Mouse (Mus musculus) hindbrain, embryonic 14.5 days (tissue): ENCODE measurements at regions not wholly inside any gene's neighbourhood (a gene's known extent, or its start where the extent isn't known, plus 50 kb on each side); places are given as distances from the start of the nearest gene placed in this dataset.

Source experiments
- ATAC-seq: fragments of 200-750 bp; cut with Nextera tagmentation; 2 replicates; pipeline ENCODE4 v1.8.0; 2017; ENCODE audit warnings: moderate number of reproducible peaks, mild to moderate bottlenecking, moderate TSS enrichment, moderate library complexity; ENCODE audit not compliant: low FRiP score
- DNase-seq: peaks from one replicate; pipeline ENCODE4 v3.0.0-alpha.2; 2015; ENCODE audit warnings: low spot score
- H3K27ac ChIP-seq: fragments of 300-500 bp; sonication (generic); 2 replicates; pipeline ENCODE4 v1.5.1; 2014; ENCODE audit warnings: mild to moderate bottlenecking, moderate library complexity
- H3K27me3 ChIP-seq: fragments of 300-500 bp; sonication (generic); 2 replicates; pipeline ENCODE4 v1.6.1; 2014; ENCODE audit warnings: mild to moderate bottlenecking, low read length, mixed read lengths; ENCODE audit not compliant: control insufficient read depth, insufficient read depth
- H3K36me3 ChIP-seq: fragments of 300-500 bp; sonication (generic); replicated peaks from 2 replicates; pipeline ENCODE4 v1.6.1; 2014; ENCODE audit not compliant: control insufficient read depth, insufficient read depth
- H3K4me1 ChIP-seq: fragments of 300-500 bp; sonication (generic); replicated peaks from 2 replicates; pipeline ENCODE4 v1.6.1; 2014; ENCODE audit warnings: antibody characterized with exemption, low read length, mixed read lengths; ENCODE audit not compliant: control insufficient read depth, insufficient read depth
- H3K4me2 ChIP-seq: fragments of 300-500 bp; sonication (generic); replicated peaks from 2 replicates; pipeline ENCODE4 v1.6.1; 2014; ENCODE audit warnings: mild to moderate bottlenecking, moderate library complexity
- H3K4me3 ChIP-seq: fragments of 300-500 bp; sonication (generic); replicated peaks from 2 replicates; pipeline ENCODE4 v1.5.1; 2014; ENCODE audit warnings: mild to moderate bottlenecking, low read length
- H3K9ac ChIP-seq: fragments of 300-500 bp; sonication (generic); 2 replicates; pipeline ENCODE4 v1.6.1; 2014
- H3K9me3 ChIP-seq: fragments of 300-500 bp; sonication (generic); 2 replicates; pipeline ENCODE4 v1.6.1; 2016; ENCODE audit warnings: low read length; ENCODE audit not compliant: control insufficient read depth
- WGBS: fragments of 180-500 bp; shearing (Covaris S2); extraction: QIAGEN DNeasy Blood & Tissue Kit; methylation state at CpG from one replicate; pipeline ENCODE4 v1.1.7; 2014; 5-methylcytosine and 5-hydroxymethylcytosine counted together

- Histone ChIP-seq H3K27me3 (no peaks in the 10 kb centered on the region), H3K27ac (no peak overlapping the region), H3K9ac (no peak overlapping the region), H3K4me2 (no peak overlapping the region), H3K9me3 (no peaks in the 10 kb centered on the region), H3K4me3 (no peak overlapping the region), H3K36me3 (no peaks in the 10 kb centered on the region), H3K4me1 (no peaks in the 10 kb centered on the region)
- ATAC-seq, result peak; percentile 71; the same call in 1 of the 2 replicates
- no peak for DNase-seq
- 84% methylated on average over 3 of the region's 3 CpGs for WGBS
These were observed 311.4 kb upstream of the Cdyl start for GRCm38 (mm10) chr13:35348283-35348682.

GRCm38 (mm10) chr13:35359345-35359744 lies 300.3 kb upstream of the Cdyl start:
- WGBS, result 85% methylated on average over 3 of the region's 3 CpGs
- H3K4me1 ChIP-seq, result no peaks in the 10 kb centered on the region
- no peak for ATAC-seq
- H3K4me3 ChIP-seq, result no peak overlapping the region
- no peak for DNase-seq
- no peaks in the 10 kb centered on the region for H3K9me3 ChIP-seq
- no peak overlapping the region for H3K27ac ChIP-seq
- no peak overlapping the region for H3K9ac ChIP-seq
- H3K36me3 ChIP-seq, result no peaks in the 10 kb centered on the region
- H3K4me2 ChIP-seq, result no peak overlapping the region
- no peaks in the 10 kb centered on the region for H3K27me3 ChIP-seq

- DNase-seq (no peak), ATAC-seq (no peak)
- H3K4me2 ChIP-seq, result no peak overlapping the region
- H3K9ac ChIP-seq, result no peak overlapping the region
- H3K4me1 ChIP-seq, result no peaks in the 10 kb centered on the region
- WGBS, result 92% methylated on average over 2 of the region's 2 CpGs
- no peak overlapping the region for H3K27ac ChIP-seq
- no peaks in the 10 kb centered on the region for H3K36me3 ChIP-seq
- H3K9me3 ChIP-seq, result peaks cover 6% of the 10 kb centered on the region; the same call in 1 of the 2 replicates
- H3K27me3 ChIP-seq, result no peaks in the 10 kb centered on the region
- H3K4me3 ChIP-seq, result no peak overlapping the region
These were observed 282.1 kb upstream of the Cdyl start for GRCm38 (mm10) chr13:35377487-35377886.

GRCm38 (mm10) chr13:35379500-35379899 lies 280.1 kb upstream of the Cdyl start:
- whole genome bisulfite sequencing, result 96% methylated on average over 2 of the region's 2 CpGs
- Histone ChIP-seq H3K27me3 (no peaks in the 10 kb centered on the region), H3K9ac (no peak overlapping the region), H3K27ac (no peak overlapping the region), H3K4me3 (no peak overlapping the region), H3K36me3 (no peaks in the 10 kb centered on the region), H3K4me2 (no peak overlapping the region), H3K4me1 (no peaks in the 10 kb centered on the region), H3K9me3 (no peaks in the 10 kb centered on the region)
- DNase-seq, result no peak
- no peak for ATAC-seq

GRCm38 (mm10) chr13:35380224-35381009 lies 279.2 kb upstream of the Cdyl start:
- ATAC-seq, result no peak

GRCm38 (mm10) chr13:35381641-35382040 lies 278.0 kb upstream of the Cdyl start:
- WGBS, result 61% methylated on average over 2 of the region's 2 CpGs
- H3K4me1 ChIP-seq, result no peaks in the 10 kb centered on the region
- no peak overlapping the region for H3K27ac ChIP-seq
- no peaks in the 10 kb centered on the region for H3K27me3 ChIP-seq
- ATAC-seq (no peak), DNase-seq (no peak)
- no peak overlapping the region for H3K4me2 ChIP-seq
- no peak overlapping the region for H3K4me3 ChIP-seq
- H3K9ac ChIP-seq, result no peak overlapping the region
- H3K36me3 ChIP-seq, result no peaks in the 10 kb centered on the region
- no peaks in the 10 kb centered on the region for H3K9me3 ChIP-seq

More at GRCm38 (mm10) chr13:35380224-35381009, 279.2 kb upstream of the Cdyl start:
- no peaks in the 10 kb centered on the region for H3K36me3 ChIP-seq
- no peak for DNase-seq
- H3K4me1 ChIP-seq, result no peaks in the 10 kb centered on the region
- no peak overlapping the region for H3K4me2 ChIP-seq
- H3K27ac ChIP-seq, result no peak overlapping the region
- no peak overlapping the region for H3K9ac ChIP-seq
- no peak overlapping the region for H3K4me3 ChIP-seq
- no peaks in the 10 kb centered on the region for H3K9me3 ChIP-seq
- WGBS, result 82% methylated on average over 3 of the region's 3 CpGs
- H3K27me3 ChIP-seq, result no peaks in the 10 kb centered on the region

- DNase-seq, result no peak
These were observed 276.5 kb upstream of the Cdyl start for GRCm38 (mm10) chr13:35383000-35383623.

GRCm38 (mm10) chr13:35383624-35384018 lies 276.0 kb upstream of the Cdyl start:
- no peaks in the 10 kb centered on the region for H3K27me3 ChIP-seq
- 60% methylated on average over 8 of the region's 8 CpGs for WGBS
- no peaks in the 10 kb centered on the region for H3K4me1 ChIP-seq
- H3K4me2 ChIP-seq, result no peak overlapping the region
- H3K36me3 ChIP-seq, result no peaks in the 10 kb centered on the region
- ATAC-seq (no peak), DNase-seq (no peak)
- H3K9me3 ChIP-seq, result no peaks in the 10 kb centered on the region
- H3K9ac ChIP-seq, result no peak overlapping the region
- H3K4me3 ChIP-seq, result no peak overlapping the region
- no peak overlapping the region for H3K27ac ChIP-seq

More at GRCm38 (mm10) chr13:35383000-35383623, 276.5 kb upstream of the Cdyl start:
- H3K27ac ChIP-seq, result no peak overlapping the region
- no peaks in the 10 kb centered on the region for H3K36me3 ChIP-seq
- H3K4me3 ChIP-seq, result no peak overlapping the region
- H3K4me2 ChIP-seq, result no peak overlapping the region
- no peak for ATAC-seq
- H3K9ac ChIP-seq, result no peak overlapping the region
- H3K9me3 ChIP-seq, result no peaks in the 10 kb centered on the region
- no peaks in the 10 kb centered on the region for H3K4me1 ChIP-seq
- no peaks in the 10 kb centered on the region for H3K27me3 ChIP-seq
- WGBS, result 46% methylated on average over 12 of the region's 12 CpGs

- H3K4me2 ChIP-seq, result no peak overlapping the region
- no peak overlapping the region for H3K4me3 ChIP-seq
- no peak overlapping the region for H3K27ac ChIP-seq
- H3K9me3 ChIP-seq, result no peaks in the 10 kb centered on the region
- H3K4me1 ChIP-seq, result no peaks in the 10 kb centered on the region
- no peak overlapping the region for H3K9ac ChIP-seq
- no peak for ATAC-seq
- no peaks in the 10 kb centered on the region for H3K36me3 ChIP-seq
- no peaks in the 10 kb centered on the region for H3K27me3 ChIP-seq
- DNase-seq, result no peak
- 71% methylated on average over 1 of the region's 1 CpGs for WGBS
These were observed 271.3 kb upstream of the Cdyl start for GRCm38 (mm10) chr13:35388380-35388779.
